Mouse (Mus musculus) MEL (cell line): ENCODE measurements around the gene 1110025L11Rik.
"Not testable (repeated sequence)": the region's sequence is repeated elsewhere in the genome, so short reads cannot be mapped to it uniquely, and the experiment has no call there.

ENCODE experiments used
- CHD2 ChIP-seq: IDR thresholded peaks from 2 replicates; pipeline ENCODE4 v1.6.1; 2011; ENCODE audit warnings: low read length, improper control_type of control experiment
- CTCF ChIP-seq, 3 experiments: IDR thresholded peaks in 2 of 3; conservative IDR thresholded peaks in 1 of 3; 2 replicates each; pipeline ENCODE4 v1.5.1; 2011 to 2012; ENCODE audit warnings: low read length in 3 of 3, low read depth in 2 of 3, mild to moderate bottlenecking in 2 of 3, improper control_type of control experiment in 1 of 3, inconsistent platforms in 1 of 3, mixed read lengths in 1 of 3, moderate library complexity in 1 of 3; ENCODE audit not compliant: control insufficient read depth in 1 of 3, insufficient read depth in 1 of 3, poor library complexity in 1 of 3, severe bottlenecking in 1 of 3
- EP300 ChIP-seq, 2 experiments: IDR thresholded peaks; 2 replicates each; pipeline ENCODE4 v1.6.1; 2011; ENCODE audit warnings: improper control_type of control experiment in 2 of 2, low read length in 2 of 2, low read depth in 1 of 2, mild to moderate bottlenecking in 1 of 2
- GATA1 ChIP-seq: IDR thresholded peaks from 2 replicates; pipeline ENCODE4 v1.6.1; 2011; ENCODE audit warnings: low read depth, low read length, improper control_type of control experiment
- KAT2A ChIP-seq: conservative IDR thresholded peaks from 2 replicates; pipeline ENCODE4 v1.6.1; 2012; ENCODE audit warnings: low read depth, low read length, improper control_type of control experiment, inconsistent platforms
- MXI1 ChIP-seq: IDR thresholded peaks from 2 replicates; pipeline ENCODE4 v1.6.1; 2011; ENCODE audit warnings: mild to moderate bottlenecking, low read depth, low read length, improper control_type of control experiment
- NRF1 ChIP-seq: IDR thresholded peaks from 2 replicates; pipeline ENCODE4 v1.6.1; 2014; ENCODE audit warnings: low read depth, mild to moderate bottlenecking, inconsistent platforms, low read length, improper control_type of control experiment, moderate library complexity; ENCODE audit not compliant: poor library complexity, insufficient read depth, severe bottlenecking
- POLR2A ChIP-seq, 2 experiments: IDR thresholded peaks; 2 replicates each; pipeline ENCODE4 v1.6.1; 2011 to 2012; ENCODE audit warnings: low read length in 2 of 2, mild to moderate bottlenecking in 2 of 2, control low read depth in 1 of 2, improper control_type of control experiment in 1 of 2, low read depth in 1 of 2, moderate library complexity in 1 of 2; ENCODE audit not compliant: control insufficient read depth in 1 of 2, insufficient read depth in 1 of 2, poor library complexity in 1 of 2
- SIN3A ChIP-seq: IDR thresholded peaks from 2 replicates; pipeline ENCODE4 v1.6.1; 2012; ENCODE audit warnings: low read length, improper control_type of control experiment, inconsistent platforms
- TAL1 ChIP-seq: IDR thresholded peaks from 2 replicates; pipeline ENCODE4 v1.6.1; 2012; ENCODE audit warnings: mild to moderate bottlenecking, inconsistent platforms, low read length, moderate library complexity, mixed read lengths

GRCm38 (mm10) chr16:89041372-89041771 lies 22.4 kb downstream of the 1110025L11Rik start, which contains the start of gene Gm10228:
- TF ChIP-seq CTCF (IDR thresholded peaks at IDR 0.05 in 2 of 3, conservative IDR thresholded peaks at IDR 0.05 in 1 of 3; ENCODE audit: control insufficient read depth in 1 of 3, insufficient read depth in 1 of 3, low read depth in 2 of 3, low read length in 3 of 3, poor library complexity in 1 of 3, severe bottlenecking in 1 of 3); TAL1; KAT2A; MXI1; EP300 (IDR thresholded peaks at IDR 0.05; ENCODE audit: low read depth in 1 of 2, low read length in 2 of 2); CHD2; POLR2A (IDR thresholded peaks at IDR 0.05; ENCODE audit: control insufficient read depth in 1 of 2, insufficient read depth in 1 of 2, low read depth in 1 of 2, low read length in 2 of 2, poor library complexity in 1 of 2); NRF1; GATA1; SIN3A: not testable (repeated sequence)
